Mouse (Mus musculus) intestine, embryonic 16.5 days (tissue): Measurements from ENCODE around the gene Gcm1. TPM values are rescaled to one million over a fixed set of nuclear protein-coding genes. Genes with fewer than 3 reads are reported as not detected.

Experiments used
- ATAC-seq: fragments of 200-750 bp; cut with Nextera tagmentation; 2 replicates; pipeline ENCODE4 v1.8.0; 2017; ENCODE audit warnings: moderate TSS enrichment, moderate library complexity
- H3K27ac ChIP-seq: fragments of 300-500 bp; sonication (generic); 2 replicates; pipeline ENCODE4 v1.5.1; 2014; ENCODE audit warnings: mild to moderate bottlenecking, low read length
- H3K27me3 ChIP-seq: fragments of 300-500 bp; sonication (generic); replicated peaks from 2 replicates; pipeline ENCODE4 v1.6.1; 2014; ENCODE audit warnings: low read length, control low read depth, mixed read lengths; ENCODE audit not compliant: control insufficient read depth, insufficient read depth
- H3K36me3 ChIP-seq: fragments of 300-500 bp; sonication (generic); 2 replicates; pipeline ENCODE4 v1.6.1; 2014; ENCODE audit warnings: low read length, control low read depth; ENCODE audit not compliant: control insufficient read depth, insufficient read depth
- H3K4me1 ChIP-seq: fragments of 300-500 bp; sonication (generic); 2 replicates; pipeline ENCODE4 v1.6.1; 2014; ENCODE audit warnings: low read length, control low read depth, mixed read lengths; ENCODE audit not compliant: control insufficient read depth, insufficient read depth
- H3K4me2 ChIP-seq: fragments of 300-500 bp; sonication (generic); 2 replicates; pipeline ENCODE4 v1.6.1; 2014; ENCODE audit warnings: low read depth, low read length, control low read depth
- H3K4me3 ChIP-seq: fragments of 300-500 bp; sonication (generic); 2 replicates; pipeline ENCODE4 v1.5.1; 2014; ENCODE audit warnings: mild to moderate bottlenecking, low read length
- H3K9ac ChIP-seq: fragments of 300-500 bp; sonication (generic); 2 replicates; pipeline ENCODE4 v1.6.1; 2014; ENCODE audit warnings: low read depth, low read length
- H3K9me3 ChIP-seq: fragments of 300-500 bp; sonication (generic); 2 replicates; pipeline ENCODE4 v1.6.1; 2016; ENCODE audit warnings: low read length, control low read depth; ENCODE audit not compliant: control insufficient read depth
- WGBS: fragments of 180-500 bp; shearing (Covaris S2); extraction: QIAGEN DNeasy Blood & Tissue Kit; methylation state at CpG from one replicate; pipeline ENCODE4 v1.1.7; 2014; 5-methylcytosine and 5-hydroxymethylcytosine counted together
- polyA plus RNA-seq: library from polyadenylated mRNA; unstranded; fragments of >200 nt; fragmentation: Nextera tagmentation; extraction: Ambion mirVana; gene quantifications from 2 replicates; pipeline ENCODE4 v1.2.1, GENCODE M21; 2015

Gcm1 gene
- polyA plus RNA-seq: not detected in 2 replicates

- H3K9me3 ChIP-seq: no peaks in the 10 kb centered on the region
- no peaks in the 10 kb centered on the region for H3K27me3 ChIP-seq
- ATAC-seq: peak; percentile 84
- no peak within 1 kb of the TSS for H3K9ac ChIP-seq
- no peak within 1 kb of the TSS for H3K4me3 ChIP-seq
- H3K4me2 ChIP-seq: no peak within 1 kb of the TSS
- H3K36me3 ChIP-seq: no peaks in the 10 kb centered on the region
- H3K4me1 ChIP-seq: no peaks in the 10 kb centered on the region
- no peak within 1 kb of the TSS for H3K27ac ChIP-seq
- 44% methylated on average over 3 of the region's 3 CpGs for WGBS
Measured at GRCm38 (mm10) chr9:78051677-78052076, at the start of gene Gcm1. Gene Gcm1, plus strand, starts transcription at chr9:78051924.

GRCm38 (mm10) chr9:78003278-78003677, 48.4 kb upstream of the Gcm1 start:
- Histone ChIP-seq H3K9ac (no peak overlapping the region), H3K36me3 (no peaks in the 10 kb centered on the region), H3K4me1 (0 out of 2 replicates have a peak, but pooled peaks cover 2% of the 10 kb centered on the region), H3K27me3 (no peaks in the 10 kb centered on the region), H3K4me2 (no peak overlapping the region), H3K9me3 (no peaks in the 10 kb centered on the region), H3K27ac (no peak overlapping the region), H3K4me3 (no peak overlapping the region)
- ATAC-seq: no peak
- 72% methylated on average over 2 of the region's 2 CpGs for WGBS

GRCm38 (mm10) chr9:78005481-78005880, 46.2 kb upstream of the Gcm1 start:
- ATAC-seq: no peak
- WGBS: 57% methylated on average over 3 of the region's 3 CpGs
- Histone ChIP-seq H3K9me3 (no peaks in the 10 kb centered on the region), H3K4me3 (no peak overlapping the region), H3K4me2 (no peak overlapping the region), H3K36me3 (no peaks in the 10 kb centered on the region), H3K9ac (no peak overlapping the region), H3K27me3 (no peaks in the 10 kb centered on the region), H3K27ac (no peak overlapping the region), H3K4me1 (0 out of 2 replicates have a peak, but pooled peaks cover 2% of the 10 kb centered on the region)

GRCm38 (mm10) chr9:78006209-78007001, 45.3 kb upstream of the Gcm1 start:
- no peak overlapping the region for H3K9ac ChIP-seq
- no peak overlapping the region for H3K27ac ChIP-seq
- WGBS: 54% methylated on average over 19 of the region's 19 CpGs
- H3K4me2 ChIP-seq: 0 out of 2 replicates have a peak overlapping the region, but pooled peaks have one; percentile 5
- no peaks in the 10 kb centered on the region for H3K36me3 ChIP-seq
- H3K9me3 ChIP-seq: no peaks in the 10 kb centered on the region
- H3K4me3 ChIP-seq: no peak overlapping the region
- H3K4me1 ChIP-seq: 0 out of 2 replicates have a peak, but pooled peaks cover 2% of the 10 kb centered on the region
- no peaks in the 10 kb centered on the region for H3K27me3 ChIP-seq
- ATAC-seq: peak; percentile 87

GRCm38 (mm10) chr9:78009382-78009781, 42.3 kb upstream of the Gcm1 start:
- Histone ChIP-seq H3K4me3 (no peak overlapping the region), H3K36me3 (no peaks in the 10 kb centered on the region), H3K27me3 (no peaks in the 10 kb centered on the region), H3K9ac (no peak overlapping the region), H3K4me2 (no peak overlapping the region), H3K27ac (no peak overlapping the region), H3K9me3 (no peaks in the 10 kb centered on the region), H3K4me1 (0 out of 2 replicates have a peak, but pooled peaks cover 2% of the 10 kb centered on the region)
- ATAC-seq: no peak
- WGBS: 88% methylated on average over 7 of the region's 7 CpGs

GRCm38 (mm10) chr9:78010187-78010586, 41.5 kb upstream of the Gcm1 start:
- no peak for ATAC-seq
- Histone ChIP-seq H3K4me2 (no peak overlapping the region), H3K27me3 (no peaks in the 10 kb centered on the region), H3K9ac (no peak overlapping the region), H3K36me3 (no peaks in the 10 kb centered on the region), H3K4me3 (no peak overlapping the region), H3K4me1 (0 out of 2 replicates have a peak, but pooled peaks cover 2% of the 10 kb centered on the region), H3K9me3 (no peaks in the 10 kb centered on the region), H3K27ac (no peak overlapping the region)
- 69% methylated on average over 5 of the region's 5 CpGs for WGBS

- WGBS: 87% methylated on average over 10 of the region's 10 CpGs
- H3K36me3 ChIP-seq: no peaks in the 10 kb centered on the region
- no peaks in the 10 kb centered on the region for H3K9me3 ChIP-seq
- 0 out of 2 replicates have a peak, but pooled peaks cover 2% of the 10 kb centered on the region for H3K4me1 ChIP-seq
- H3K4me2 ChIP-seq: no peak overlapping the region
- no peak overlapping the region for H3K4me3 ChIP-seq
- no peak overlapping the region for H3K9ac ChIP-seq
- H3K27me3 ChIP-seq: no peaks in the 10 kb centered on the region
- no peak for ATAC-seq
- H3K27ac ChIP-seq: no peak overlapping the region
Measured at GRCm38 (mm10) chr9:78010707-78011106, 41.0 kb upstream of the Gcm1 start.

GRCm38 (mm10) chr9:78012066-78012465, 39.7 kb upstream of the Gcm1 start:
- Histone ChIP-seq H3K4me2 (no peak overlapping the region), H3K9ac (no peak overlapping the region), H3K27me3 (no peaks in the 10 kb centered on the region), H3K9me3 (no peaks in the 10 kb centered on the region), H3K27ac (no peak overlapping the region), H3K36me3 (no peaks in the 10 kb centered on the region), H3K4me3 (no peak overlapping the region), H3K4me1 (no peaks in the 10 kb centered on the region)
- no peak for ATAC-seq
- WGBS: 81% methylated on average over 4 of the region's 4 CpGs

- H3K36me3 ChIP-seq: no peaks in the 10 kb centered on the region
- H3K4me3 ChIP-seq: no peak overlapping the region
- no peaks in the 10 kb centered on the region for H3K4me1 ChIP-seq
- H3K4me2 ChIP-seq: no peak overlapping the region
- H3K9me3 ChIP-seq: no peaks in the 10 kb centered on the region
- ATAC-seq: no peak
- no peak overlapping the region for H3K27ac ChIP-seq
- no peaks in the 10 kb centered on the region for H3K27me3 ChIP-seq
- 88% methylated on average over 5 of the region's 5 CpGs for whole genome bisulfite sequencing
- no peak overlapping the region for H3K9ac ChIP-seq
Measured at GRCm38 (mm10) chr9:78012681-78013080, 39.0 kb upstream of the Gcm1 start.
